Mouse (Mus musculus) mouse trophoblast stem cell (cell line): ENCODE data around the gene 4933416C03Rik.

Experiments
- in situ Hi-C, 2 experiments: fragments of 300-500 bp; cut with MseI, MboI; formaldehyde crosslinking; loops; 2 replicates in 1 of 2; 3 replicates in 1 of 2; pipeline ENCODE4 v1.15.1; 2025

The 4933416C03Rik gene

GRCm38 (mm10) chr10:116079396-116079795 lies 34.3 kb downstream of the 4933416C03Rik start:
- in situ Hi-C loops: no loop called here

- in situ Hi-C loops: no loop called here
Observed at GRCm38 (mm10) chr10:116078636-116079035, 35.1 kb downstream of the 4933416C03Rik start.

- in situ Hi-C loops: no loop called here
Observed at GRCm38 (mm10) chr10:116075954-116076353, 37.8 kb downstream of the 4933416C03Rik start.
